Mouse (Mus musculus): ENCODE measurements around the gene Megf11. TPM values are rescaled to one million over a fixed set of nuclear protein-coding genes. Genes with fewer than 3 reads are reported as not detected.
"Not testable (repeated sequence)": the region's sequence is repeated elsewhere in the genome, so short reads cannot be mapped to it uniquely, and the experiment has no call there.

Megf11 gene
- total and polyA plus RNA-seq, 3 experiments = 0.08 to 0.93 TPM; not detected in 1

DNA sequence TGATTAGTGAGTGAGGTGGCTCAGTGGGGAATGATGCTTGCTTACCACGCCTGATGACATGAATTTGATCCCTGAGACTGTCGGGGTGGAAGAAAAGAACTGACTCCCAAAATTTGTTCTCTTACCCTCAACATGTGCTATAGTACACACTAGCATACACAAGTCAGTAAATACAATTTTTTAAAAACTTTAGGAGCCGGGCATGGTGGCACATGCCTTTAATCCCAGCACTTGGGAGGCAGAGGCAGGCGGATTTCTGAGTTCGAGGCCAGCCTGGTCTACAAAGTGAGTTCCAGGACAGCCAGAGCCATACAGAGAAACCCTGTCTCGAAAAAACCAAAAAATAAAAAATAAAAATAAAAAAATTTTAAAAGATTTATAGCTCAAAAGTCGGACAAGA, 349.6 kb downstream of the Megf11 start:
- H3K9ac ChIP-seq (ENCODE audit: control insufficient read depth, low read depth, low read length, poor library complexity, severe bottlenecking) = not testable (repeated sequence)

DNA sequence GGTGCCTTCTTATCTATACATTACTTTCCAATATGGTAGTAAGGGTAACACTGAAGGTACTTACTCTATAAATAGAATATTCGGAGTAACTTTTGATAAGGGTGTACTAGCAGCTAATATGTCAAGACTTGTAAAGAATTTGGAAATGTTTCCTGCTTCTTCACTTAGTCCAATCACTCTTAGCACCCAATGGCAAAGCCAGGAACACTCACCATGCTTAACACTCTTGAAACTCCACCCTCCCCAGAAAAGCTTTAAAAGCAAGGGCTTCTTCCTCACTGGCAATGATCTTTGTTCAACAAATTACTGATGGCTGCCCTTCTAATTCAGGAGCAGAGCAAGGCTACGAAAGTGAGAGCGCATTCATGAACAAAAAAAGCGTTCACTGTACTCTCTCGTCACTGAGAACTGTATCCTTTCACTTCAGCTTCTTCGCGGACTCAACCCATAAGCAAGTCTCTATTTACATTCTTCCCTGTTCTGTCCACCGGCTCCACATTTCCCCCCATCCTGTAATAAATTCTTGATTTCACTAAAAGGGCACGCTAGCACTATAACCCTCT, 350.7 kb downstream of the Megf11 start:
- H3K4me1 ChIP-seq (ENCODE audit: control insufficient read depth in 1 of 2, insufficient read depth in 2 of 2, low read length in 2 of 2) = peaks cover 6 to 21% of the 10 kb centered on the region in 2 experiments; a peak in 3 of 4 replicates
- H3K4me3 ChIP-seq (ENCODE audit: control insufficient read depth in 1 of 2, insufficient read depth in 1 of 2, low read depth in 2 of 2, low read length in 2 of 2) = peak overlapping the region; percentile 69 to 83
- H3K27ac ChIP-seq (ENCODE audit: control insufficient read depth, low read depth, low read length) = peak overlapping the region; percentile 82
- peaks cover 25% of the 10 kb centered on the region for H3K79me2 ChIP-seq (ENCODE audit: control insufficient read depth, insufficient read depth, low read length, poor library complexity)
- H3K27me3 ChIP-seq (ENCODE audit: control insufficient read depth in 1 of 2, insufficient read depth in 2 of 2, low read length in 2 of 2) = no peaks in the 10 kb centered on the region
- TF ChIP-seq USF2 (IDR thresholded peaks at IDR 0.05; ENCODE audit: borderline replicate concordance in 1 of 2, insufficient read depth in 1 of 2, low read depth in 1 of 2, low read length in 2 of 2) (no peak), MEF2A (IDR thresholded peaks at IDR 0.05; ENCODE audit: extremely low read depth, insufficient replicate concordance, low read depth, low read length, poor library complexity, severe bottlenecking) (peak; percentile 55; the same call in 1 of the 2 replicates), GATA1 (IDR thresholded peaks at IDR 0.05; ENCODE audit: low read depth, low read length) (0 out of 2 replicates have a peak, but pooled peaks have one; percentile 13), POLR2AphosphoS5 (IDR thresholded peaks at IDR 0.05; ENCODE audit: borderline replicate concordance, low read depth, low read length) (no peak), ZMIZ1 (IDR thresholded peaks at IDR 0.05; ENCODE audit: low read depth, low read length) (no peak), MYC (IDR thresholded peaks at IDR 0.05; ENCODE audit: low read depth, low read length) (no peak), MAX (IDR thresholded peaks at IDR 0.05; ENCODE audit: low read length) (no peak), SMC3 (IDR thresholded peaks at IDR 0.05; ENCODE audit: low read depth, low read length) (no peak), TCF12 (IDR thresholded peaks at IDR 0.05; ENCODE audit: low read depth, low read length) (no peak)
- peaks cover 0 to 35% of the 10 kb centered on the region in 2 experiments; a peak in 3 of 4 replicates for H3K36me3 ChIP-seq (ENCODE audit: control insufficient read depth in 1 of 2, insufficient read depth in 2 of 2, low read length in 2 of 2)
- DNase-seq (ENCODE audit: low read depth, low spot score) = peak; percentile 72
- no peaks in the 10 kb centered on the region for H3K9me3 ChIP-seq (replicated peaks; ENCODE audit: insufficient read depth, low read length)
- H3K9ac ChIP-seq (ENCODE audit: control insufficient read depth, low read depth, low read length, poor library complexity, severe bottlenecking) = peak overlapping the region; percentile 92

More for the DNA sequence above, 349.6 kb downstream of the Megf11 start:
- Histone ChIP-seq H3K4me1 (ENCODE audit: control insufficient read depth in 1 of 2, insufficient read depth in 2 of 2, low read length in 2 of 2) (peaks cover 6 to 25% of the 10 kb centered on the region in 2 experiments; a peak in 3 of 4 replicates), H3K36me3 (ENCODE audit: control insufficient read depth in 1 of 2, insufficient read depth in 2 of 2, low read length in 2 of 2) (peaks cover 0 to 39% of the 10 kb centered on the region in 2 experiments; a peak in 3 of 4 replicates), H3K79me2 (ENCODE audit: control insufficient read depth, insufficient read depth, low read length, poor library complexity) (peaks cover 31% of the 10 kb centered on the region)
- H3K27me3 ChIP-seq (ENCODE audit: control insufficient read depth in 1 of 2, insufficient read depth in 2 of 2, low read length in 2 of 2); H3K9me3 ChIP-seq (replicated peaks; ENCODE audit: insufficient read depth, low read length); H3K27ac ChIP-seq (ENCODE audit: control insufficient read depth, low read depth, low read length); DNase-seq (ENCODE audit: low read depth, low spot score); H3K4me3 ChIP-seq (ENCODE audit: control insufficient read depth in 1 of 2, insufficient read depth in 1 of 2, low read depth in 2 of 2, low read length in 2 of 2): not testable (repeated sequence)
- 0 out of 2 replicates have a peak, but pooled peaks have one; percentile 13 for TF ChIP-seq CHD1 (IDR thresholded peaks at IDR 0.05; ENCODE audit: low read depth, low read length)
- peak; percentile 87 for TF ChIP-seq TBP (IDR thresholded peaks at IDR 0.05; ENCODE audit: low read depth, low read length)
